Mouse (Mus musculus): ENCODE data around the gene Gimap9.
"Not testable (repeated sequence)": the region's sequence is repeated elsewhere in the genome, so short reads cannot be mapped to it uniquely, and the experiment has no call there.

The Gimap9 gene

DNA sequence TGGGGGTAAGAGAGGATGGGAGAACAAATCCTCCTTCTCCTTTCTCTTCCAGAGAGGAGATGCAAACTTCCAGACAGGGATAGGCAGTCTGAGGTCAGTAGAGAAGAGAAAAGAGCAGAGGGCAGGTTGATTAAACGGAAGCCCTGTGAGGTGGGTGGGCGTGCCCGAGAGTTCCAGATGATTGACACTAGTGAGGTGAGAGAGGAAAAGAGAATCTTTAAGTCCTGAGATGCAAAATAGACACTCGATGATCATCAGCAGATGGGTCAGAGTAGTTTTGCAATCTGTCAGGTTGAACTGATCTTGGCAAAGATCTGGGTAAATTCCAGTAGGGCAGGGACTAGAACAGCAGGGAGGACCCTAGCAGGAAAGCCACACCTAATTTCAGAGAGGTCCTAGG is 11.2 kb upstream of the Gimap9 start:
- no peak for ATAC-seq (ENCODE audit: low TSS enrichment)

DNA sequence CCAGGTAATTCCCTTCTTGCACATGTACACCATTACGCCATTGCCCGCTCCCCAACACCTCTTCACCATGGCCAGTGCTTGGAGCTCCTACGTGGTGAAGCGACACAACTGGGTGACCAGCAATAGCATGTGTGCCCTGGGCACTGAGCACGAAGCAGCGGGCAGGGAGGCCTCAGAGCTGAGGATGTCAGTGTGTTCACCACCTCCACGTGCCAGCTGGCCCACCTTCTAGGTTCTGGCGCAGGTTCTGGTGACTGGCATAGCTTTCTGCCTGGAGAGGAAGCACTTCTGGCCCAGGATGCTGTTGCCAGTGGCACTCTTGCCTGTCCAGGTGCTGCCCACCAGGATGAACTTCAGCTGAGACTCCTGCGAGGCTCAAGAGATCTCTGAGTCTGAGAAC is 10.5 kb upstream of the Gimap9 start:
- no peak for ATAC-seq (ENCODE audit: low TSS enrichment)

DNA sequence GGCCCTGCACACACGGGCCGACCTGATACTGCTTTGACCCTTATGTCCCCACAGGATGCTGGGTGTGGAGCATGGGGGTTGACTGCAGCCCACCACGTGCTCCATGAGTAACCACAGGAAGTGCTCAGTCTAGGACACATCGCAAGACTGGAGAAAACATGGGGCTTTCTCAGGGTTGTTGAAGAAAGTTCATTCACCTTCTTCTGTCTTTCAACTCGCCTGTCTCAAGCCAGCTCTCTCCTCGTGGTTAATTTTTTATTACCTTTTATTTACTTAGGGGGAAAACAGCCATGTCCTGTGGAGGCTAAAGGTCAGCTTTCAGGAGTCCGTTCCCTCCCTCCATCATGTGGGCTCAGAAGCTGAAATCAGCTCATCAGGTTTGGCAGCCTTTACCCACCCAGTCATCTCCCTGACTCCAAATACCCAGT is 9.8 kb upstream of the Gimap9 start:
- ATAC-seq (ENCODE audit: low TSS enrichment), result no peak

DNA sequence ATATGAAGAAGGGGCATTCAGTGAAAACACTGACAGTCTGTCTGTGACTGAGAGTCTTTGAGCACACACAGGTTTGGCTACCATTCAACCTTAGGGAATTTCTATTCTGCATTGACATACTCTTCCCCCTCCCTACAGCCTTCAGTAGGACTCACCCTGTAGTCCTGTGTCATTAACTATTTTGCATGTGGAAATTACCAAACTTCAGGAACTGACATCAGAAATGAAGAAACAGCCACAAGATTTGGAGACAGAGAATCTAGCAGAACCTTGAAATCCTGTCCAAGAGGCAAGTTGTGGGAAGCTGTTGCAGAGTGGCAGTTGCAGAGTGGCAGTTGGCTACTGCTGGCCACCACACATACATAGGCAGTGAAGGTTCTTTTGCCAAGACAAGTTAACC is 7.9 kb upstream of the Gimap9 start:
- ATAC-seq (ENCODE audit: low TSS enrichment), result no peak

DNA sequence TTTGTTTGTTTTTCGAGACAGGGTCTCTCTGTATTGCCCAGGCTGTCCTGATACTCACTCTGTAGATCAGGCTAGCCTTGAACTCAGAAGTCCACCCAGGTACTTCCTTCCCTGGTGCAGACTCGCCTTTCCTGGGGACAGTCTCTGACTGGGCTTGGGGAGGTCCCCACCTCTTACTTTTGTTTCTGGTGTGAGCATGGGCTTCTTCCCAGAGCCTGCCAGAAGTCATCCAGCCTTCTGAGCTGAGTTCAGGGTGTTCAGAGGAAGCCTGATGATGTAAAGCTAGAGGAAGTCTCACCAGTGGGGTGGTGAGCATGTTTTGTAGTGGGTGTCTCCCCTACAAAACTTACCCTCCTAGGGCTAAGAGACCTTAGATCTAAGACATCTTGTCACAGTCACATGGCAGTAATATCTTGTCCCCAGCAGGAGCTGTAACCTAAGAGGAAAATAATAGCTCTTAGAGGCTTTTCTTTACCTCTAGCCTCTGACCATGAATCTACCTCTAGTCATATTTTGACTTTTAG is 6.4 kb upstream of the Gimap9 start:
- no peak for ATAC-seq (ENCODE audit: low TSS enrichment)

DNA sequence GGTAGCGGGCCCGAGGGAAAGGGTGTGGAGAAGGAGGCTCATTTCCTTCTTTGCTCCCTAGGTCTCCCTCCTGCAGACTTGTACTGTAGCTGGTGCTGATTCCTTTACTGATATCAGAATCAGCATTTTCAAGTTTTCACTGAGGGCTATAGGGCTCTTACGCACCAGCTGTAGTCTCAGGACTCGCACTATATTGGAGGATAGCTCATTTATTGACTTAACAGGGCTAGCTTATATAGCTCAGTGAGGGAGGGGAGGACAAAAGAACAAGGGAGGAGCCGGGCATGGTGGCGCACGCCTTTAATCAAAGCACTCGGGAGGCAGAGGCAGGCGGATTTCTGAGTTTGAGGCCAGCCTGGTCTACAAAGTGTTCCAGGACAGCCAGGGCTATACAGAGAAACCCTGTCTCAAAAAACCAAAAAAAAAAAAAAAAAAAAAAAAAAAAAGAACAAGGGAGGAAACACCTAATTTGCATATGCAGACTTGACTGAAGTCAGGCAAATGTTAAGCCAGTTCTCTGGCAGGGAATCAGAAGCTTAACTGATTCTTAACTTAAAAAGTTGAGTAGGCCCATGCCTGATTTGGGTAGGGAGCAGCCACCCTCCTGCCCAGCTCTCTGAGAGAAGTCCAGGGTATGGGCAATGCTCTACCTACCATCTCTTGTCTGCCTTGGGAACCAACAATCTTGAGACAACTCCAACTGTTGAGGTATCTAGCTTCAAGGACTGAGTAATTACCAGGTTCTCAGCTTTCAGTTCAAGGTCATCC is 1.5 kb upstream of the Gimap9 start:
- no peak for ATAC-seq (ENCODE audit: low TSS enrichment)

DNA sequence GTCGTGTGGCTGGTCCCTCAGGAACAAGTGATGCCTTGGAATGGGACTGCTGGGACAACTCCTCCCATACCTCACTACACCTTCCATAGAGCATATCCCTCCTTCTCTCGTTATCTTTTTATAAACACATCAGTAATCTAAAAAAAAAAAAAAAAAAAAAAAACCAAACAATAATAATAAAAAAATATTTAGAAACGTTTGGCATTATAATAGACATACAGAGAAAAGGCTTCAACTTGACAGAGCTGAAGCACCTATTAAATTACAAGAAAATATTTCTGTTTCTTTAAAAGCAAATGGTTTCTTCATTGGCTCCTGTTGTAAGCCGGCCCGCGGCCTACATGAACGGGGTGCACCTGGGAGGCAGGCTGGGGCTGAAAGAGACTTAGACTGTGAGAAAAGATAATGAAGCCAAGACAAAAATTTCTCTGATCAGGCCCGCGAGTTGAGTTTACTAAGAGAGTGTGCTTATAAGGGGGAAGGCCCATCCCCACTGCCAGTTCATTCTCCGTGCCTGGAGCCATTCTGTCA is 464 bp upstream of the Gimap9 start:
- no peak for ATAC-seq (ENCODE audit: low TSS enrichment)

DNA sequence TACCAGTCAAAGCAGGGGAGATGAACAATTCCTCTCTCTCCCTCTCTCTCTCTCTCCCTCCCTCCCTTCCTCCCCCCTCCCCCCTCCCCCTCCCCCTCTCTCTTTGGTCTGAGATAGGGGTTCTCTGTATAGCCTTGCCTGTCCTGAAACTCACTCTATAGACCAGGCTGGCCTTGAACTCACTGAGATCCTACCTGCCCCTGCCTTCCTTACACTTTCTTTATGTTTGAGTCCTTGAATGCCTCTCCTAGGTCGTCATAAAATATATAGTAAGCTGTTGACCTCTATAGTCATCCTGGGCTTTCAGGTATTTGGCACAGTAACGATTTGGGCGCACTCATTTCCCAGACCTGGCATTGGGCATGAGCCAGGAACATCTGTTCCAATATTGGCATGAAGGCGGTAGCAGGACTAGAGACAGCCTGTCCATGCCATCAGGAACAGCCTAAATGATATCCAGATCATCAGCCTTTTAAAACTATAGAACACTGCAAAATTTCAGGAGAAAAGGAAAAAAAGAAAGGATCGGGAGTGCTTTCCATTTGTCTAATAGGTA is 1.0 kb downstream of the Gimap9 start:
- ATAC-seq (ENCODE audit: low TSS enrichment), result no peak

DNA sequence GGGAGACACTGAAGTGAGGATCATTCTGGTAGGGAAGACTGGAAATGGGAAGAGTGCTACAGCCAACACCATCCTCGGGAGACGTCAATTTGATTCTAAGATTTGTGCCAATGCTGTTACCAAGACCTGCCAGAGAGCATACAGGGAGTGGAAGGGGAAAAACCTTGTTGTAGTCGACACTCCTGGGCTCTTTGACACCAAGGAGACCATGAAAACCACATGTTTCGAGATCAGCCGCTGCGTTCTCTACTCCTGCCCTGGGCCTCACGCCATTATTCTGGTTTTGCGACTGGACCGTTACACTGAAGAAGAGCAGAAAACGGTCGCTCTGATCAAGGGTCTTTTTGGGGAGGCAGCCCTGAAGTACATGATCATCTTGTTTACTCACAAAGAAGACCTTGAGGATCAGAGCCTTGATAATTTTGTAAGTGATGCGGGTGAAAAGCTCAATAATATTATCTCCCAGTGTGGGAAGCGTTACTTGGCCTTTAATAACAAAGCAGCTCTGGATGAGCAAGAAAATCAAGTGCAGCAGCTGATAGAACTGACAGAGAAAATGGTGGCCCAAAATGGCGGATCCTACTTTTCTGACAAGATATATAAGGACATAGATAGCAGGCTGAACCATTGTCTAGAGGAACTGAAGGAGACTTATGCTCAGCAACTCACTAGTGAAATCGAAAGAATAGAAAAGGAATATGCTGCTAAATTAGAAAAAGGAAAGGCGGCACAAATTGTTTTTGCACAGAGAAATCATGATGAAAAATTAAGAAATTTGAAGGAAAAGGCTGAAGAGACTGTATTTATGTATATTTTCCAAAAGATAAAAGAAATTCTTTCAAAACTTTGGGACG is 1.8 kb downstream of the Gimap9 start:
- no peak for ATAC-seq (ENCODE audit: low TSS enrichment)

DNA sequence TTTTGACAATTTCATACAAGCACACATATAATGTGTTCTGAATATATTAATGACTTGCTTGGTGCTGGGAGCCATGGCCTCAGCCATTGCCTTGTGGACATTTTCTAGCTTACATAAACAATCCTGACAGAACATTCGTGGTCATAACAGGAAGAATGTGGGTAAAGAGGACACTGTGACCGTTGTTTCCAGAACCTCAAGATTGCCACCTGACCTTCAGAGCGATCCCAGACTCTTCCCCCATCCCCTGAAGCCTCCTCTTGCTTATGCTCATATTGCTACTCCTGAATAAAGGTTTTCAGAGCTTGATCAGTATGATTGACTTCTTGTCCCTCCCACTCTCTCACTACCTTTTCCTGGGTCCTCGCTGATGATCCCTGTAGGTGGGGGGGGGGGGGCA is 2.5 kb downstream of the Gimap9 start:
- ATAC-seq (ENCODE audit: low TSS enrichment), result no peak

DNA sequence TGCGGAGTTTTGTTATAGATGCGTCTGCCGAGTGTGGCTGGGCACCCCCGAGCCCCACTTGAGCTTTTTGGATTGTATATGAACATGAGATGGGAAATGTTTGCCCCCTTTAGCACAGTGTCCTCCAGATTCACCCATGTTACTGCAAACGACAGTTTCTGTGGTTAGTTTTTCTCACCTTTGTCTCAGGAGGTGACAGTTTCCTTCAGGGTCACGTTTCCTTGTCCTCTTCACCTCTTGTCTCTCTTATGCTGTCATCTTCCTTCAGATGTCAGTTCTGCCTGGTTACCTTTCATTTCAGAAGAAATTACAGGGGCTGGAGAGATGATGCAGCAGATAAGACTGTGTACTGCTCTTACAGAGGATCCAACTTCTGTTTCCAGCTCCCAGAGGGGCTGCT is 3.8 kb downstream of the Gimap9 start:
- no peak for ATAC-seq (ENCODE audit: low TSS enrichment)

DNA sequence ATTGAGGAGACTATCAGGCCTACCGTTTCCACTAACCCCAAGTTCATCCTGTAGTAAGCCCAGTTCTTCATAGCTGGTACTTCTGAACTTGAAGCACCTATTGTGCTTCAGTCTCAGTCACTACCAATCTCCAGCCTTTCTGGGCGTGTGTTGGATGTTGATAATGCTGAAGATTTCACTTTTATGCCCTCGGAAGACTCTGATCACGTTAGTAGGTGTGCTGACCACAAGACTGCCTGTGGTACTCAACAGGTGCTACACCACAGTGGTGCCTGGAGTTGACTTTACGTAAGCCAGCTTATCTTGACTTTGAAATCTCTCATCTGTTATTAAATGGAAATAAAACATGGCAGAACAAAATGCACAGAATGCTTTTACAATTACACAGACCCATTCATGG is 4.5 kb downstream of the Gimap9 start:
- ATAC-seq (ENCODE audit: low TSS enrichment), result no peak

DNA sequence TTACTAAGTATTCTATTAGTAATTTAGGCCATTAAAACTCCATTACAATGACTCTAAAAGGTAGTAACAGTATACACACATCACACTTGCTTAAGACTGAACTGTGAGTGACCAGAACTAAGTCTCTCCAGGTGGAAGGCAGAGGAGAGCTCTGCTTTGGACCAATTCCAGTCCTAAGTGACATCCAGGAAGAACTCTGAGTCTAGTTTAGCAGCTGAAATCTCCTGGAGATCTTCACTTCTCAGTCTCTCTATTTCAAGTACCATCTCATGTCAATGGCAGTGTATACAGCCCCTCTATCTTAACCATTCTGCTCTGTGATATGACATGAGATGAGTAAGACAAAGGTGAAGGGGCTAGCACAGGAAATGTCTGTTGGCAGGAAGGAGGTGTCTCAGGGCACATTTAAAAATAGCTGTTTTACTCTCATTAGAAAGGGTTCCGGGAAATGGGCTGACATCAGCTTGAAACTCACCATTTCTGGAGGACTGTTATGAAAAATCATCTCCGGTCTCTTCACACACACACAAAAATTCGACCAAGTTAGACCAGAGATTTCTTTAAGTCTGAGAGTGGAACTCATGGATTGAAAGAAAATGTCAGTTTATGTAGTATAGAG is 5.7 kb downstream of the Gimap9 start:
- no peak for ATAC-seq (ENCODE audit: low TSS enrichment)

DNA sequence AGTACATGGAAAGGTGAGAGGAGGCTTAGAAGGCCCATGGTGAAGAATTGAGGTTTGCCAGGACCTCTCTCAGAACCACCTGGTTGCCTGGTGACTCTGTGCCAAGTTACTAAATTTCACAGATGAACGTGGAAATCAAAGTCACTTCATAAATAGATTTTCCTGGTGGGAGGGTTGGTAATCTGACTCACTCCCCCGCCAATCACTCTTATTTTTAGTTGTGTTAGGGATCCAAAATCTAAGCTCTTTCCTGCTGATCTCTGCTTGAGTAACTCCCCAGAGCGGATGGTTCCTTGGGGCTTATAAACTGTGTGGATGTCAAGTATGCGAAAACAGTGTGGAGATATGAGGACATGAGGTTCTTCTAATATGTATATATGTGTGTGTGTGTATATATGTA is 6.3 kb downstream of the Gimap9 start:
- peak; percentile 70 for ATAC-seq (ENCODE audit: low TSS enrichment)

DNA sequence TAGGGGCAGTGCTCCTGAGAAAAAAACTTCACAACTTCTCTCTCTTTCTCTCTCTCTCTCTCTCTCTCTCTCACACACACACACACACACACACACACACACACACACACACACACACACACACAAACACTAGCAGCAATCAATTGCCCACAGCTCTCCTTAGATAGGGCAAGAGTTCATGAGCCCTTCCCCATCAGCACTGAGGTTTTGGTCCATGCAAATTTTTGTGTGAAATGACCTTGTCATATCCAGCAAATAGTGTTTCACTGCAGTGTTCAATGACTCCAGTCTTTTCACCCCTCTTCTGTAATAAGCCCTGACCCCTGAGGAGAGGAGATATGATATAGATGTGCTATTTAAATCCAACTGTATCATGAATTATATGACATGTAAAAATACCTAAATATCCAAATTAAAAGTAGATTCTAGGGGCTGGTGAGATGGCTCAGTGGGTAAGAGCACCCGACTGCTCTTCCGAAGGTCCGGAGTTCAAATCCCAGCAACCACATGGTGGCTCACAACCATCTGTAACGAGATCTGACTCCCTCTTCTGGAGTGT is 7.4 kb downstream of the Gimap9 start:
- ATAC-seq (ENCODE audit: low TSS enrichment), result not testable (repeated sequence)

DNA sequence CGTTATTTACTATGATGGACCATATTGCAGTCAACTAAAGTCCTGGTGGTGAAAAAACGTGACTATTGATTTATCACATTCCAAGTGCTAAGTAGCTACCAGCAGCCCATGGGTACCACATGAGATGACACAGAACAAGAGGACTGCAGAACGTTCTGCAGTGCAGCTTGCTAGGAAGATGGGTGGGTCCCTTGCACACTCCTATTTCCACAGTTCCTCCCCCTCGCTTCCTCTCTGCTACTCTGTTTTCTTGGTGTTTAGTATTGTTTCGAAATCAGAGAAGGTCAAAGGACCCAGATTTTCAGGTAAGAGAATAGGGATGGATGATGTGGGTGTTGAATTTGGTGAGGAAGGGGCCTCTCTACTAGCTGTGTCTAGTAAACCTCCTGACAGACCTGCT is 8.4 kb downstream of the Gimap9 start, which contains the start of gene Gimap4:
Gene Gimap4, plus strand, starts transcription at position 231 of the 400 bp plus-strand sequence.
- ATAC-seq (ENCODE audit: low TSS enrichment), result no peak

DNA sequence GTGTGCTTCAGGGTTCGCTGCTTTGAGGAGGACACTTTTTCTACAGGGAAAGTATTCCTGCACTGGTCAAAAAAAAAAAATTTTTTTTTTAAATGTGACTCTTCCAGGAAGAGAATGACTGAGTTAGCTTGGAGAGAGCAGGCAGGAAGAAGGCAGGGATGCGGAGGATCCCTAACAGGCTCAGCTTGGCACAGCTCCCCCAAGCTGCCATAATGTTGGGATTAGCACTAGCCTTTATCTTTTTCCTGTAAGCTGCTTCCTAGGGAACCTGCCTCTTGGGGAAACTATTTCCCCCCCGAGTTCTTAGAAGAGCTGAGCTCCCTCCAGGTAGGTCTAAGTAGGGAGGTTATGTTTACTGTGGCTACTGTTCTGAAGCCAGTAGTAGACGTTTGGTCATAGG is 8.9 kb downstream of the Gimap9 start:
- ATAC-seq (ENCODE audit: low TSS enrichment), result no peak

DNA sequence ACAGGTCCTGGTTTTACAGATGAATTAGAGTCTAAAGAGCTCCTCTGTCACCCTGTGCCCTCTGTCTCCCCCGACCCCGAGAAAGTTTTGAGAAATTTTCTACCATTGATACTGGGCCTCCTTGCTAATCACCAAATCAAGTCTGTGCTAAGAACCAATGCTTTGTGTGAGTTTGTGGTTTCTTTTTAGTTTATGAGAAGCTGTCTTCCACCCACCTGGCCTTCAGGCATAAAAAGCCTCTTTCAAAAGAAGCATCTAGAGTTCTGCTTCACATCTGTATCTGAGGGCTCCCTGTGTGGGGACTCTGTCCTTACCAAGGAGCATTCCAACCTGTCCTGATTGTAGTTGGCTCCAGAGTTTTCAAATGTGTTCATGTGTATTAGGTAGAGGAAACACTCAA is 9.3 kb downstream of the Gimap9 start:
- no peak for ATAC-seq (ENCODE audit: low TSS enrichment)

DNA sequence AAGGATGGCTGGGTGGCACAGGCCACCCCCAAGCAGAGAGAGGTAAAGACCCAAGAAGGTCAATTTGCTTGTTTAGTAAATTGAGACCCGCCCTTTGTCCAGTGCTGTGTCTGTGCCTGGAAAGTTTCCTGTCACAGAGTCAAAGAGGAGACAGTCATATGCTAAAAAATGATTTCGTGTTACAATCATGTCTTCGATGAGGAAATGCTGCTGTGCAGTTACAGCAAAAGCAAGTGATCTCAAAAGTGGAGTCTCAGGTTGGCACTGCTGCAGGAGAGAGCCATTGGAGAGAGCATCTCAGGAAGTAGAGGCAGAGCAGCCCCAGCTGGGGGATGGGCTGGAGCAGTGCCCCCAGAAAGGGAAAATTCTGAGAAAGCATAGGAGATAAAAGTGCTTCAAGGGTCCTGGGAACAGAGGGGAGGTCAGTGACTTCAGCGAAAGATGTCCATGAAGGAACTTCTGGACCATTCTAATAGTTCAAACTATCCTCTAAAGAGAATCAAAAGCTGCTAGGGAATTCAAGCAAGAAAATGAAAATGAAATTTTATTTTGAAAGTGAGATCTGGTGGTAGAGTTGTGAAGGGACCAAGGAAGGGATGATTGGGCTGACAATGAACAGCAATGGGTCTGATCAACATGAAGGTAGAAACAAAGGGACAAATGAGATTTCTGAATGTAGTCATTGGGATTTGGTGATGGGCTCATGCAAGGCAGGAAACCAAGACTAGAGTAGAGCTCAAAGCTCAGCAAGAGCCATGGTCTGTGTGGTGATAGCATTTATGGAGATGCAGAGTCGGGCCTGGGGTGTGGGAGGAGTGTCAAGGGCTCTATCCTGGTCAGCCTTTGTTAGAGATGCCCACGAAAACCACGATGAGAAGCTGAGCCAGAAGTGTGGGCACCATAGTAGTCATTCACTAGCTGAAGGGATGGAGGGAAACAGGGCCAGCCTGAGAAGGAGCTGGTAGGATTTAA is 10.1 kb downstream of the Gimap9 start:
- ATAC-seq (ENCODE audit: low TSS enrichment), result no peak

DNA sequence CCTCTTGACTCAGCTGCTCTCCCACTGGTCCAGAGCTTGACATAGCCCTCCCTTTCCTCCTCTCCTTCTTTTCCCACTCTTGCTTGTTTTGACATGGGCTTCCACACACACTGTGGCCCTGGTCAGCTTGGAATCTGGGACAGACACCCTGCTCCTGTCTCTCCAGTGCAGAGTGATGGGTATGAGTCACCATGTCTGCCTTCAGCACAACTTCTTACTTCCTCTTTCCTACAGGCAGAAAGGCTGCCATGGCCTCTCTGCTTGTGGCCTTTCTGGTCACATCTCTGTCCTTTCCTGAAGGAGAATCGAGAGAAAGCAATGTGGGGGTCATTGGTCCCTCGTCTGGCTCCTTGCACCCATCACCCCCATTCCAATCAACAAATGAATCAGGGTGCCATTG is 11.1 kb downstream of the Gimap9 start:
- no peak for ATAC-seq (ENCODE audit: low TSS enrichment)

Measured in frontal cortex, adult (tissue).